Mouse (Mus musculus) midbrain, embryonic 14.5 days (tissue): ENCODE measurements at regions not wholly inside any gene's neighbourhood (a gene's known extent, or its start where the extent isn't known, plus 50 kb on each side); places are given as distances from the start of the nearest gene placed in this dataset.

Source experiments
- ATAC-seq: fragments of 200-750 bp; cut with Nextera tagmentation; 2 replicates; pipeline ENCODE4 v1.8.0; 2017; ENCODE audit warnings: moderate number of reproducible peaks, moderate library complexity; ENCODE audit not compliant: low FRiP score, low TSS enrichment
- DNase-seq: peaks from one replicate; pipeline ENCODE4 v3.0.0-alpha.2; 2015
- H3K27ac ChIP-seq: fragments of 300-500 bp; sonication (generic); replicated peaks from 2 replicates; pipeline ENCODE4 v1.5.1; 2014; ENCODE audit warnings: mild to moderate bottlenecking, low read depth, low read length, moderate library complexity
- H3K27me3 ChIP-seq: fragments of 300-500 bp; sonication (generic); 2 replicates; pipeline ENCODE4 v1.6.1; 2014; ENCODE audit warnings: low read length, control low read depth, mixed read lengths; ENCODE audit not compliant: control insufficient read depth, insufficient read depth
- H3K36me3 ChIP-seq: fragments of 300-500 bp; sonication (generic); 2 replicates; pipeline ENCODE4 v1.6.1; 2014; ENCODE audit warnings: low read length, control low read depth; ENCODE audit not compliant: control insufficient read depth, insufficient read depth
- H3K4me1 ChIP-seq: fragments of 300-500 bp; sonication (generic); 2 replicates; pipeline ENCODE4 v1.6.1; 2014; ENCODE audit warnings: mild to moderate bottlenecking, antibody characterized with exemption, low read length, control low read depth; ENCODE audit not compliant: control insufficient read depth, insufficient read depth
- H3K4me2 ChIP-seq: fragments of 300-500 bp; sonication (generic); 2 replicates; pipeline ENCODE4 v1.6.1; 2014; ENCODE audit warnings: mild to moderate bottlenecking, low read length, moderate library complexity
- H3K4me3 ChIP-seq: fragments of 300-500 bp; sonication (generic); replicated peaks from 2 replicates; pipeline ENCODE4 v1.5.1; 2014; ENCODE audit warnings: low read depth, low read length
- H3K9ac ChIP-seq: fragments of 300-500 bp; sonication (generic); replicated peaks from 2 replicates; pipeline ENCODE4 v1.6.1; 2014; ENCODE audit warnings: mild to moderate bottlenecking, low read length, moderate library complexity
- H3K9me3 ChIP-seq: fragments of 300-500 bp; sonication (generic); 2 replicates; pipeline ENCODE4 v1.6.1; 2016; ENCODE audit warnings: low read length, control low read depth, mixed read lengths; ENCODE audit not compliant: control insufficient read depth
- WGBS: fragments of 180-500 bp; shearing (Covaris S2); extraction: QIAGEN DNeasy Blood & Tissue Kit; methylation state at CpG from one replicate; pipeline ENCODE4 v1.1.7; 2014; 5-methylcytosine and 5-hydroxymethylcytosine counted together

DNA sequence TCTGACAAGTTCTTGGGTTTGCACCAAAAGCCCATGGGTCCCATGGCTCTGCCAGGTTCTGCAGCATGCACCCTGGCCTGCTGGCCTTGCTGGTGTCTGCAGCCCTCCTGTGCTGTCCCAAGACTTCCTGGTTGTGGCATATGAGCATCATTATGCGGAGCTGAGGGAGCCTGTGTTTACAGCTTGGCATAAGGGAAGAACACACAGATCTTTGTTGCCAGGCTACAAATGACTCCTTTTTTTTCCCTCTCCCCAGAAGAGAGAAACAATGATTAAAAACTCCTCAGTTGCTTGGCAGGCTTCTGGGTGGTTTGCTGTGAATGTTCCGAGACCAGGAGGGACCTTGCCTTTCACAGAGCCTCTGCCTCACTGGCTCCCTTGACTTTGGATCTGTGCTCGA lies 323.6 kb upstream of the Zmiz1 start:
- DNase-seq, result no peak
- H3K27me3 ChIP-seq, result no peaks in the 10 kb centered on the region
- H3K9ac ChIP-seq, result no peak overlapping the region
- H3K27ac ChIP-seq, result no peak overlapping the region
- H3K4me1 ChIP-seq, result no peaks in the 10 kb centered on the region
- no peak overlapping the region for H3K4me3 ChIP-seq
- 73% methylated on average over 3 of the region's 3 CpGs for WGBS
- no peaks in the 10 kb centered on the region for H3K9me3 ChIP-seq
- H3K36me3 ChIP-seq, result no peaks in the 10 kb centered on the region
- H3K4me2 ChIP-seq, result no peak overlapping the region
- no peak for ATAC-seq

DNA sequence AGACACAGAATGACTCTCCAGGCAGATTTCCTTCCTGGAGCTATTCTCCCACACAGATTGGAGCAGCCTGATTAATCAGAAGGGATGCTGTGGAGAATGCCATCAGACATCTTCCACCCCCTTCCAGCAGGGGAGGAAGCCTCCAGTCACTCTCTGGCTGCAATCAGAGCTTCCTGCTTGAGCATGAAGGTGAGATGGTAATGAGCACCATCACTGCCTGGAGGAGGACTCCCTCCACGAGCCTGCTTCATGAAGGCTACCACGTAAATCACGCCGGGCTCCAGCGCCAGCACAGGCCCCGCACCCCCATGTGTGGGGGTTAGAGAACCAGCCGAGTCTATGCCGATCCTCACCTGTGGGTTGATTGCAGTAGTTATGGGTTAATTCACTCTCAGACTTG lies 321.7 kb upstream of the Zmiz1 start:
- no peak for ATAC-seq
- 93% methylated on average over 8 of the region's 8 CpGs for WGBS

DNA sequence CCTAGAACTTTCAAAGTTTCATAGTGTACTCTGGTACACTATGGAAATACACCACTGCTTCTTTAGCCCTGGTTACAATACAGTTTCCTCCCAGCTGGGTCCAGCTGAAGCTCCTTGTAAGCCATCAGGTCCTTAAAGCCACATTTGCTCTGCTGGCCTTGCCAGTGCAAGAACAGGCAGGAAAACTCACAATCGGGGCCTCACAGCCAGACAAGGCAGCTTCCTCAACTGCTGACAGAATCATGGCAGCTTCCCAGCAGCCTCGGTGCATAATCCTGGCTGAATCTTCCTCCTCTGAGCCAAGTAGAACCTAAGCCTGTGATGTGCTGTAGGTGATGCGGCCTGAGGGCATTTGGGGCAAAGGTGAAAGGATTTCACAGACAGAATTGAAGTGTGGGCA lies 320.5 kb upstream of the Zmiz1 start:
- H3K36me3 ChIP-seq, result no peaks in the 10 kb centered on the region
- H3K27ac ChIP-seq, result no peak overlapping the region
- no peaks in the 10 kb centered on the region for H3K27me3 ChIP-seq
- H3K4me2 ChIP-seq, result no peak overlapping the region
- H3K9me3 ChIP-seq, result no peaks in the 10 kb centered on the region
- H3K9ac ChIP-seq, result no peak overlapping the region
- 81% methylated on average over 3 of the region's 3 CpGs for WGBS
- no peaks in the 10 kb centered on the region for H3K4me1 ChIP-seq
- no peak for ATAC-seq
- no peak overlapping the region for H3K4me3 ChIP-seq
- no peak for DNase-seq

More for the DNA sequence above, 321.7 kb upstream of the Zmiz1 start:
- no peak for DNase-seq
- H3K36me3 ChIP-seq, result no peaks in the 10 kb centered on the region
- H3K4me2 ChIP-seq, result no peak overlapping the region
- no peaks in the 10 kb centered on the region for H3K27me3 ChIP-seq
- H3K27ac ChIP-seq, result no peak overlapping the region
- H3K9ac ChIP-seq, result no peak overlapping the region
- no peak overlapping the region for H3K4me3 ChIP-seq
- H3K4me1 ChIP-seq, result no peaks in the 10 kb centered on the region
- H3K9me3 ChIP-seq, result no peaks in the 10 kb centered on the region

DNA sequence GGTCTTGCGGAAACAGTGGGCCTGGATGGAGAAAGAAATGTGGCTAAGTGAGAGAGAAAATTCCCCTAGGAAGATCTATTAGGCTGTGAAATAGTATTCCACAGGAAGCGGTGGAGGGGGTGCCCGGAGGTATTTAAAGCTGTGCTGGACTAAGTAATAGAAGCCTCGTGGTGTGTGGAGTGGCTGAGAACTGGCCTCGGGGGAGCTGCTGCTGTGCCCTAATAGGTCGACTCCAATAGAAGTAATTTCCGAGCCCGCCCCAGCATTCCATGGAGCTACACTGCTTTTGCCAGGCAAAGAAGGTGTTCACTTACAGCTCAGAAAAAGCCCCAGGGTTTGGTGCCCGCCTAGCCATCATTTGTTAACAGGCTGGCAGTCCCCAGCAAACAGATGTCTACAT lies 317.1 kb upstream of the Zmiz1 start:
- ATAC-seq (no peak), DNase-seq (no peak)
- Histone ChIP-seq H3K4me3 (no peak overlapping the region), H3K27ac (no peak overlapping the region), H3K36me3 (no peaks in the 10 kb centered on the region), H3K4me1 (no peaks in the 10 kb centered on the region), H3K27me3 (no peaks in the 10 kb centered on the region), H3K9me3 (no peaks in the 10 kb centered on the region), H3K9ac (no peak overlapping the region), H3K4me2 (no peak overlapping the region)
- 64% methylated on average over 9 of the region's 9 CpGs for WGBS

DNA sequence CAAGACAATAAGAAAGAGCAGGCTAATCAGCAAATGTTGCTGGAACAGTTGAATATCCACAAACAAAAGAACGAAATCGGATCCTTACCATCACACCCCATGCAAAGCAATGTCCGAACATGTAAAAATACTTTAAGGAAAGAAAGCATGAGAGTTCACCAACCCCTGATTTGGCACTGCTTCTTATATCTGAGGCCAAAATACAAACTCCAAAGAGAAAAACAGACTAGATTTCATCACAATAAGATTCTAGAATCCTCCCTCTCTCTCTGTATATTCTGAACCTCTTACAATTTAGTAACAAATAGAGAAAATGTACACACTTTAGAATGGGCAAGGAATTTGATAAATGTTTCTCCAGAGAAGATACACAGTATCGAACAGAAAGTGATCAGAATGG lies 315.9 kb upstream of the Zmiz1 start:
- no peak for ATAC-seq
- no peak overlapping the region for H3K9ac ChIP-seq
- no peaks in the 10 kb centered on the region for H3K36me3 ChIP-seq
- 91% methylated on average over 4 of the region's 4 CpGs for WGBS
- no peaks in the 10 kb centered on the region for H3K4me1 ChIP-seq
- H3K27ac ChIP-seq, result no peak overlapping the region
- no peak overlapping the region for H3K4me2 ChIP-seq
- no peaks in the 10 kb centered on the region for H3K27me3 ChIP-seq
- H3K4me3 ChIP-seq, result no peak overlapping the region
- no peak for DNase-seq
- no peaks in the 10 kb centered on the region for H3K9me3 ChIP-seq

DNA sequence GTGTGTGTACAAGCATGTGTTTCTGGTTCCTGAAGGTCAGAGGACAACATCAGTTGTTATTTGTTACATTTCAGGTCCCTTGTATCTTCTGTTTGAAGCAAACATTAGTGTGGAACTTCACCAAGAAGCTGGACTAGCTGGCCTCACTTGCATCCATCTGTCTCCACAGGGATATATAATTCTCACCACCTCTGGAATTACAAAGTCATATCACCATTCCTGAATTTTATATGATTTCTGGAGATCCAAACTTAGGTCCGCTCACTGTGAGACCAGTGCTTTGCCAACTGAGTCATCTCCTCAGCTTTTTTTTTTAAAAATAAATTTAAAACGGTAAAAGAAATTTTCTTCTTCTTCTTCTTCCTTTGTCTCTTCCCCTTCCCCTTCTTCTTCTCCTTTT lies 311.3 kb upstream of the Zmiz1 start:
- Histone ChIP-seq H3K27ac (no peak overlapping the region), H3K4me1 (peaks cover 10% of the 10 kb centered on the region; the same call in 1 of the 2 replicates), H3K27me3 (no peaks in the 10 kb centered on the region), H3K4me3 (no peak overlapping the region), H3K9me3 (no peaks in the 10 kb centered on the region), H3K4me2 (no peak overlapping the region), H3K36me3 (no peaks in the 10 kb centered on the region), H3K9ac (no peak overlapping the region)
- no peak for DNase-seq
- no peak for ATAC-seq
- 95% methylated on average over 2 of the region's 2 CpGs for WGBS

DNA sequence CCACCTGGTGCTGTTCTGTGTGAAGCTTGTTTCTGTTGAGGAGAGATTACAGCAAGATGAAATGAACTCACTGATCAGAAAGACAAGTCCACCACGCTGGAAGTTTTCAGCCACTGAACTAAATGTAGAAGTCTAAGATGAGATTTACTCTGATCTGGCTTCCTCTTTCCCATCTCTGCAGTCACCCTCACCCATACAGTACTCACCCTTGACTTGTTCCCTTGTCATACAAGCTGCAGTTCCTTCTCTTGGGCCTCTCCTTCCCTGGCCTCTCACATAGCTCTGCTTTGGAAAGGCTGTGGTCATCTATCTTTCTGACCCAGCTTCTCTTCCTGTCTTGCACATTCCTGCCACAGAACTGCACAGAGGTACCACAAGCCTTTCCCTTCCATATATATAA lies 308.0 kb upstream of the Zmiz1 start:
- H3K4me2 ChIP-seq, result no peak overlapping the region

DNA sequence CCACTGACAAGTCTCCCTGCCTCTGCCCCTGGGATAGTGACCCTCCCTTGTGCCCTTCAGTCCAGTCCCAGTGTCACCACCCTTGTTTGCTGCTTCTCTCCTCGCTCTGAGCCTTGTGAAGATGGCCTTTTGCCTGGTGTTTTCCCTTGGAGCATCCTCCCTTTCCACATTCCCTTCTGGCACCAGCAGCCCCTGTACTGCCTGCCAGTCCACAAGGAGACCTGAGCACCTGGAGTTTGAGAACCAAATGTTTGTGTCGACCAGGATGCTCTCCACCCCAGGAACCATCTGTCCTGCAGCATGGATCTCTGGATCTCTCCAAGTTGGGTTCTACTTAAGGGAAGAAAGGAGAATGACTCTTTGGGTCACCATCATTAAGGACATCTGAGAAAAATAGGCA lies 307.5 kb upstream of the Zmiz1 start:
- 85% methylated on average over 2 of the region's 2 CpGs for WGBS
- H3K9me3 ChIP-seq, result no peaks in the 10 kb centered on the region

More for the DNA sequence above, 308.0 kb upstream of the Zmiz1 start:
- DNase-seq (no peak), ATAC-seq (no peak)
- H3K4me1 ChIP-seq, result peaks cover 10% of the 10 kb centered on the region; the same call in 1 of the 2 replicates
- no peak overlapping the region for H3K27ac ChIP-seq
- no peaks in the 10 kb centered on the region for H3K27me3 ChIP-seq
- H3K9me3 ChIP-seq, result no peaks in the 10 kb centered on the region
- no peak overlapping the region for H3K4me3 ChIP-seq
- WGBS, result 68% methylated on average over 1 of the region's 1 CpGs
- no peak overlapping the region for H3K9ac ChIP-seq
- H3K36me3 ChIP-seq, result no peaks in the 10 kb centered on the region

DNA sequence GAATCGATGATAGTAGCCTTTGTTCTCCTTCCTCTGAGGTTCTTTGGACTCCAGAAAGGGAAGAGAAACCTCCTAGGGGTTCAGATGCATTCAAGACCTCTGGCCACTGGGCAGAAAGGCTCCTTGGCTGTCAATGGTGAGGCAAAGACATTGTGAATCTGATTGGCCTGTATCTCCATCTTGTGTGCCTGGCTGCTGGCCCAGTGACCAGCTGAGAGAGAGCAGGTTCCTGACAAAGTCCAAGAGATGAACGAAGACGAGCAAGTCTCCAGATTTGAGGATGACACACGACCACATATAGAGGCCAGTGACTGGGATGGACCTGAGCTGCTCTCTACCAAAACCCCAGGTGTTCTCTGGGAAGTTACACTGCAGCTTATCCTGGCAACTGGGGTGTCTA lies 305.4 kb upstream of the Zmiz1 start:
- Histone ChIP-seq H3K9ac (no peak overlapping the region), H3K36me3 (no peaks in the 10 kb centered on the region), H3K4me2 (no peak overlapping the region), H3K4me1 (peaks cover 10% of the 10 kb centered on the region; the same call in 1 of the 2 replicates), H3K27me3 (no peaks in the 10 kb centered on the region), H3K27ac (no peak overlapping the region), H3K4me3 (no peak overlapping the region), H3K9me3 (no peaks in the 10 kb centered on the region)
- WGBS, result 78% methylated on average over 4 of the region's 4 CpGs
- DNase-seq (no peak), ATAC-seq (no peak)

More for the DNA sequence above, 307.5 kb upstream of the Zmiz1 start:
- no peak for ATAC-seq
- Histone ChIP-seq H3K4me2 (no peak overlapping the region), H3K4me3 (no peak overlapping the region), H3K27me3 (no peaks in the 10 kb centered on the region), H3K27ac (no peak overlapping the region), H3K9ac (no peak overlapping the region), H3K4me1 (peaks cover 10% of the 10 kb centered on the region; the same call in 1 of the 2 replicates), H3K36me3 (no peaks in the 10 kb centered on the region)
- no peak for DNase-seq
